Mouse (Mus musculus) hindbrain, embryonic 12.5 days (tissue): ENCODE measurements around the gene Nrxn1. TPM values are rescaled to one million over a fixed set of nuclear protein-coding genes. Genes with fewer than 3 reads are reported as not detected.

Experiments used
- ATAC-seq: fragments of 200-750 bp; cut with Nextera tagmentation; 2 replicates; pipeline ENCODE4 v1.8.0; 2017; ENCODE audit warnings: moderate TSS enrichment; ENCODE audit not compliant: low FRiP score
- H3K27ac ChIP-seq: fragments of 300-500 bp; sonication (generic); 2 replicates; pipeline ENCODE4 v1.5.1; 2016; ENCODE audit warnings: mild to moderate bottlenecking
- H3K27me3 ChIP-seq: fragments of 300-500 bp; sonication (generic); 2 replicates; pipeline ENCODE4 v1.6.1; 2016; ENCODE audit warnings: mild to moderate bottlenecking
- H3K36me3 ChIP-seq: fragments of 300-500 bp; sonication (generic); 2 replicates; pipeline ENCODE4 v1.6.1; 2016; ENCODE audit warnings: mild to moderate bottlenecking
- H3K4me1 ChIP-seq: fragments of 300-500 bp; sonication (generic); 2 replicates; pipeline ENCODE4 v1.6.1; 2016
- H3K4me2 ChIP-seq: fragments of 300-500 bp; sonication (generic); replicated peaks from 2 replicates; pipeline ENCODE4 v1.6.1; 2016; ENCODE audit warnings: mild to moderate bottlenecking
- H3K4me3 ChIP-seq: fragments of 300-500 bp; sonication (generic); 2 replicates; pipeline ENCODE4 v1.5.1; 2016; ENCODE audit warnings: mild to moderate bottlenecking
- H3K9ac ChIP-seq: fragments of 300-500 bp; sonication (generic); 2 replicates; pipeline ENCODE4 v1.6.1; 2016; ENCODE audit warnings: mild to moderate bottlenecking, moderate library complexity
- H3K9me3 ChIP-seq: fragments of 300-500 bp; sonication (generic); replicated peaks from 2 replicates; pipeline ENCODE4 v1.6.1; 2016; ENCODE audit warnings: mild to moderate bottlenecking
- WGBS: fragments of 180-500 bp; shearing (Covaris S2); methylation state at CpG from one replicate; pipeline ENCODE4 v1.1.7; 2016; 5-methylcytosine and 5-hydroxymethylcytosine counted together
- polyA plus RNA-seq: library from polyadenylated mRNA; unstranded; fragments of >200 nt; fragmentation: Nextera tagmentation; extraction: Ambion mirVana; gene quantifications from 2 replicates; pipeline ENCODE4 v1.2.1, GENCODE M21; 2016

The Nrxn1 gene
- polyA plus RNA-seq = 48.8 and 52.7 TPM in 2 replicates

- H3K4me3 ChIP-seq = peak within 1 kb of the TSS; percentile 48
- peak within 1 kb of the TSS; percentile 57 for H3K4me2 ChIP-seq
- WGBS = 0% methylated on average over 1 of the region's 1 CpGs
- H3K27ac ChIP-seq = peak within 1 kb of the TSS; percentile 89
- H3K27me3 ChIP-seq = no peaks in the 10 kb centered on the region
- no peak for ATAC-seq
- H3K4me1 ChIP-seq = no peaks in the 10 kb centered on the region; the same call in 1 of the 2 replicates
- peak within 1 kb of the TSS; percentile 65 for H3K9ac ChIP-seq
- H3K9me3 ChIP-seq = peaks cover 8% of the 10 kb centered on the region
- H3K36me3 ChIP-seq = peaks cover 14% of the 10 kb centered on the region
These were observed at the start of gene Nrxn1 for GRCm38 (mm10) chr17:91093042-91093080. TSS of gene Nrxn1 (minus strand) at chr17:91093071.

- no peak for ATAC-seq
- H3K9me3 ChIP-seq = no peaks in the 10 kb centered on the region
- H3K27ac ChIP-seq = no peak overlapping the region
- H3K4me1 ChIP-seq = no peaks in the 10 kb centered on the region
- H3K27me3 ChIP-seq = no peaks in the 10 kb centered on the region
- no peak overlapping the region for H3K4me3 ChIP-seq
- WGBS = 83% methylated on average over 3 of the region's 3 CpGs
- no peak overlapping the region for H3K4me2 ChIP-seq
- no peak overlapping the region for H3K9ac ChIP-seq
- no peaks in the 10 kb centered on the region for H3K36me3 ChIP-seq
These were observed 44.0 kb upstream of the Nrxn1 start for GRCm38 (mm10) chr17:91136859-91137258.

GRCm38 (mm10) chr17:91112880-91113628 is 20.2 kb upstream of the Nrxn1 start:
- Histone ChIP-seq H3K27ac (no peak overlapping the region), H3K4me2 (no peak overlapping the region), H3K27me3 (no peaks in the 10 kb centered on the region), H3K9ac (no peak overlapping the region), H3K36me3 (no peaks in the 10 kb centered on the region), H3K9me3 (no peaks in the 10 kb centered on the region), H3K4me3 (no peak overlapping the region), H3K4me1 (no peaks in the 10 kb centered on the region)
- no peak for ATAC-seq
- WGBS = 83% methylated on average over 3 of the region's 3 CpGs

DNA sequence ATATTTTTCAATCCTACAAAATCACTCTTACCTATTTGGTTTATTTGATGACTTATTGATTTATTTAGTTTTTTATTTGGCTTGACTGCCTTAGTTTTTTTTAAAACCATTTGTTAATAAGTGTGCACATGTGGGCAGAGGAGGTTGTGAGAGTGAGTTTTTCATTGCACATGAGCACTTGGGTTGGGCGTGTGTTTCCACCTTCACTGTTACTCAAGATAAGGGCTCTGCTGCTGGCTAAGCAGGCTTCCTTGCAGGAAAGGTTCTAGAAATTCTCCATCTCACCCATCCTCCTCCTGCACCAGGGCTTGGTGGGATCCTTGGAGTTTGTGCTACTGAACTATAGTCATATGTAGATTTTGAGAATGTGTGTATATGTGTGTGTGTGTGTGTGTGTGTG is 19.2 kb upstream of the Nrxn1 start:
- Histone ChIP-seq H3K27ac (no peak overlapping the region), H3K4me2 (no peak overlapping the region), H3K9ac (no peak overlapping the region), H3K36me3 (no peaks in the 10 kb centered on the region), H3K4me1 (no peaks in the 10 kb centered on the region), H3K9me3 (no peaks in the 10 kb centered on the region), H3K27me3 (no peaks in the 10 kb centered on the region), H3K4me3 (no peak overlapping the region)
- ATAC-seq = no peak
- 96% methylated on average over 1 of the region's 1 CpGs for WGBS

GRCm38 (mm10) chr17:91093081-91093875 is 407 bp upstream of the Nrxn1 start:
- Histone ChIP-seq H3K4me3 (peak overlapping the region; percentile 48), H3K4me2 (peak overlapping the region; percentile 57), H3K36me3 (peaks cover 10% of the 10 kb centered on the region), H3K4me1 (no peaks in the 10 kb centered on the region; the same call in 1 of the 2 replicates), H3K27ac (peak overlapping the region; percentile 89), H3K9ac (peak overlapping the region; percentile 65), H3K9me3 (peaks cover 4% of the 10 kb centered on the region), H3K27me3 (no peaks in the 10 kb centered on the region)
- WGBS = 27% methylated on average over 11 of the region's 12 CpGs
- ATAC-seq = peak; percentile 71

GRCm38 (mm10) chr17:91092421-91093041 is 340 bp downstream of the Nrxn1 start:
- Histone ChIP-seq H3K36me3 (peaks cover 17% of the 10 kb centered on the region), H3K9ac (peak overlapping the region; percentile 65), H3K4me3 (peak overlapping the region; percentile 48), H3K9me3 (peaks cover 11% of the 10 kb centered on the region), H3K4me2 (peak overlapping the region; percentile 57), H3K27me3 (no peaks in the 10 kb centered on the region), H3K27ac (peak overlapping the region; percentile 89), H3K4me1 (peaks cover 3% of the 10 kb centered on the region; the same call in 1 of the 2 replicates)
- peak; percentile 96 for ATAC-seq
- 2% methylated on average over 21 of the region's 21 CpGs for WGBS

GRCm38 (mm10) chr17:91090631-91091030 is 2.2 kb downstream of the Nrxn1 start:
- peaks cover 11% of the 10 kb centered on the region for H3K9me3 ChIP-seq
- H3K27ac ChIP-seq = no peak overlapping the region
- H3K4me2 ChIP-seq = peak overlapping the region; percentile 57
- H3K4me1 ChIP-seq = peaks cover 3% of the 10 kb centered on the region; the same call in 1 of the 2 replicates
- 73% methylated on average over 1 of the region's 1 CpGs for WGBS
- ATAC-seq = no peak
- peak overlapping the region; percentile 24; the same call in 1 of the 2 replicates for H3K4me3 ChIP-seq
- no peaks in the 10 kb centered on the region for H3K27me3 ChIP-seq
- no peak overlapping the region for H3K9ac ChIP-seq
- peaks cover 19% of the 10 kb centered on the region for H3K36me3 ChIP-seq

DNA sequence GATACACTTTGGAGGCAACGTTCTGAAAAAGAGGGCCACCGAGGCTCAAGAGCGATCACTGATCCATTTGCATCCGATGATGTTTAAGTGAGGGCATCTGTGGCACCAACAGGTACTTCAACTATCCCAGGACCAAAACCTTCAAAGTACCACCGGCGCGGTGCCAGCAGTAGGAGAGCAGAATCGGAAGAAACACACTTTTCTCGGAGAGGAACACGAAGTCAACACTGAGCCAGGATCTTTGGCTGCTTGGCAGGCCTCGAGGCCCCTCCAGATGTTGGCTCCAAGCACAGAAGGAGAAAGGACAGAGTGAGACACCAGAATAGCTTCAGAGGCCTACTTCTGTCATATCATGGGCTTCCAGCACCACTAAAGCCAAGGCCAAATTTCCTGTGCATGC is 3.9 kb downstream of the Nrxn1 start:
- H3K4me2 ChIP-seq = no peak overlapping the region
- WGBS = 86% methylated on average over 11 of the region's 11 CpGs
- H3K4me1 ChIP-seq = peaks cover 5% of the 10 kb centered on the region
- H3K9me3 ChIP-seq = peaks cover 11% of the 10 kb centered on the region
- H3K36me3 ChIP-seq = peaks cover 19% of the 10 kb centered on the region
- ATAC-seq = no peak
- H3K27me3 ChIP-seq = no peaks in the 10 kb centered on the region
- no peak overlapping the region for H3K27ac ChIP-seq
- no peak overlapping the region for H3K4me3 ChIP-seq
- H3K9ac ChIP-seq = no peak overlapping the region

DNA sequence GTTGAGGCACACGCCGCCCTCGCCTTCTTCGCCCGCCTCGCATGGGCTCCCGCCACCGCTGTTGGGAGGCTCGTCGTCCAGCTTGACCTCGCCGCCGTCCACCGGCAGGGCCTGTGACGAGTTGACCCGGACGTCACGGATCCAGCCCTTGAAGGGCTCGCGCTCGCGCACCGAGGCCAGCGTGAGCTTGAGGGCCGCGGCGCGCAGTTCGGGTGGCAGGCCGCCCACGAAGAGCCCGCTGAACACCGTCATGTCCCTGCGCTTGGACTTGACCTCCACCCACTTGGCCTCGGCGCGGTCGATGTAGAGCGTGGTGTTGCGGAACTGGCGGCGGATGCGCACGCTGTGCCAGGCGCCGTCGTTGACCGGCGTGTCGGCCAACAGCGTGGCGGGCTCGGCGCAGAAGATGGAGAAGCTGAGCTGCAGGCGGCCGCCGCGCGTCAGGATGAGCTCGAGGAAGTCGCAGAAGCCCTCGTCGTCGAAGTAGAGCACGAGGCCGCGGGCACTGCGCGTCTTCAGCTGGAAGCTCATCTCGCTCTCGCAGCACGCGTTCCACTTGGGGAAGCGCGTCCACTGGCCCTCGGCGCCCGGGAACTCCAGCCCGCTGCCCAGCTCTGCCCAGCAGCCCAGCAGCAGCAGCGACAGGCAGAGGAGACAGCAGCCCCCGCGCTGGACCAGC is 4.7 kb downstream of the Nrxn1 start:
- Histone ChIP-seq H3K4me1 (peaks cover 5% of the 10 kb centered on the region), H3K27ac (no peak overlapping the region), H3K9me3 (peaks cover 11% of the 10 kb centered on the region), H3K4me2 (no peak overlapping the region), H3K9ac (no peak overlapping the region), H3K27me3 (no peaks in the 10 kb centered on the region), H3K4me3 (no peak overlapping the region), H3K36me3 (peaks cover 19% of the 10 kb centered on the region)
- 77% methylated on average over 73 of the region's 82 CpGs for WGBS
- no peak for ATAC-seq

- Histone ChIP-seq H3K27ac (peak overlapping the region; percentile 35; the same call in 1 of the 2 replicates), H3K9ac (no peak overlapping the region), H3K36me3 (peaks cover 19% of the 10 kb centered on the region), H3K4me2 (peak overlapping the region; percentile 37), H3K27me3 (no peaks in the 10 kb centered on the region), H3K9me3 (peaks cover 11% of the 10 kb centered on the region), H3K4me3 (peak overlapping the region; percentile 15), H3K4me1 (peaks cover 5% of the 10 kb centered on the region; the same call in 1 of the 2 replicates)
- WGBS = 79% methylated on average over 1 of the region's 1 CpGs
- no peak for ATAC-seq
These were observed 6.5 kb downstream of the Nrxn1 start for GRCm38 (mm10) chr17:91086412-91086811.

DNA sequence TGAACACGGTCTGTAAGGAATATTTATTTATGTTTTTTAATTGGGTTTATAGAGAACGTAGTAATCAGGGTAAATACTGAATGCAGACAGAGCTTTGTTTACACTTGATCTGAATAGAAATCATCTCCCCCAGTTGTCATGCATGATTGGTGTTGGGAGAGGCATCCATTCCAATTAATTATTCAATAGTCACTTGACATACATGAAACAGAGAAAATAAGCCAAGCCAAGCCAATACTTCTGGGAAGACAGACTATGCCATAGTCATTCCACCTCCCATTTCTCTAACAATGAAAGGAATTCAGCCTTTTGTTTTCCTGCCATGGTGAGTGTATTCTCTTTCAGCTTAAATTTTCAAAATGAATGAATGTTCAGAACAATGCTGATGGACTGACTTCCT is 7.5 kb downstream of the Nrxn1 start:
- peaks cover 19% of the 10 kb centered on the region for H3K36me3 ChIP-seq
- WGBS = 61% methylated on average over 2 of the region's 2 CpGs
- H3K9me3 ChIP-seq = peaks cover 11% of the 10 kb centered on the region
- peak; percentile 37; the same call in 1 of the 2 replicates for ATAC-seq
- peak overlapping the region; percentile 39 for H3K4me2 ChIP-seq
- no peaks in the 10 kb centered on the region for H3K27me3 ChIP-seq
- no peak overlapping the region; the same call in 1 of the 2 replicates for H3K27ac ChIP-seq
- peaks cover 5% of the 10 kb centered on the region; the same call in 1 of the 2 replicates for H3K4me1 ChIP-seq
- H3K9ac ChIP-seq = no peak overlapping the region
- no peak overlapping the region for H3K4me3 ChIP-seq

GRCm38 (mm10) chr17:91079096-91079495 is 13.8 kb downstream of the Nrxn1 start:
- no peak for ATAC-seq
- Histone ChIP-seq H3K9ac (no peak overlapping the region), H3K4me3 (no peak overlapping the region), H3K9me3 (no peaks in the 10 kb centered on the region), H3K4me1 (no peaks in the 10 kb centered on the region), H3K36me3 (no peaks in the 10 kb centered on the region), H3K27me3 (no peaks in the 10 kb centered on the region), H3K27ac (no peak overlapping the region), H3K4me2 (no peak overlapping the region)
